Mouse (Mus musculus): ENCODE measurements around the gene Col4a2. TPM values are rescaled to one million over a fixed set of nuclear protein-coding genes. Genes with fewer than 3 reads are reported as not detected.

Gene Col4a2
- polyA plus RNA-seq, 1 experiment from 2014 or later, result 58.8 TPM

GRCm38 (mm10) chr8:11278101-11278611, 34.4 kb upstream of the Col4a2 start:
- peaks cover 5% of the 10 kb centered on the region; the same call in 1 of the 2 replicates for H3K36me3 ChIP-seq
- no peak overlapping the region for H3K9ac ChIP-seq
- no peak overlapping the region for H3K4me3 ChIP-seq
- no peaks in the 10 kb centered on the region for H3K27me3 ChIP-seq
- H3K4me2 ChIP-seq, result no peak overlapping the region
- WGBS, result 60% methylated on average over 4 of the region's 4 CpGs
- peaks cover 62% of the 10 kb centered on the region for H3K4me1 ChIP-seq
- no peaks in the 10 kb centered on the region for H3K9me3 ChIP-seq
- ATAC-seq (ENCODE audit: insufficient number of reproducible peaks, insufficient read depth, low FRiP score, low TSS enrichment, low read depth), result no peak
- peak overlapping the region; percentile 68 for H3K27ac ChIP-seq

DNA sequence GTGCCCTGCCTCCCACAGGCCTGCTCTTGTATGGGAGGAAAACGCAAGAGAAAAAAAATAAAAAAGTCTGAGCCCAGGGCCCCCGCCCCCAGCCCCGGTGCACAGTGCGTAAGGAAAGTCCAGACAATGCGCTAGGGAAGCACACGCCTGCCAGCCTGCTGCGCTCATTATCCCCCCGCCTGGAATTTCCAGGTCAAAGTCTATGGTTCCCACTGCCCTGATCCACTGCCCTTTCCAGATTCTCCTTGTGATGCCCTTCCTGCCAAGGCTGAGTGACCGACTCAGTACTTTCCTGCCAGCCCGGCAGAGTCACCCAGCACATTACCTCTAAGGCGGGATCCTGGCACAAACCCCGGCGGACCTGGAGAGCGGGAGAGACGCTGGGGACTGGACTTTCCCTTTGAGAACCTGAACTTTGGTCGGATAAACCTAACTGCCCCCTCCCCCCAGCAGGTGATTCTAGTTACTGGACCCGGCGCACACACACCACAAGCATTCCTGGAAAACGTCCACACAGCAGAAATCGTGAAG, 33.2 kb upstream of the Col4a2 start:
- H3K9me3 ChIP-seq, result no peaks in the 10 kb centered on the region
- H3K9ac ChIP-seq, result no peak overlapping the region
- ATAC-seq (ENCODE audit: insufficient number of reproducible peaks, insufficient read depth, low FRiP score, low TSS enrichment, low read depth), result no peak
- no peak overlapping the region for H3K4me3 ChIP-seq
- peaks cover 5% of the 10 kb centered on the region; the same call in 1 of the 2 replicates for H3K36me3 ChIP-seq
- no peak overlapping the region for H3K27ac ChIP-seq
- peak overlapping the region; percentile 26; the same call in 1 of the 2 replicates for H3K4me2 ChIP-seq
- H3K27me3 ChIP-seq, result no peaks in the 10 kb centered on the region
- H3K4me1 ChIP-seq, result peaks cover 68% of the 10 kb centered on the region
- WGBS, result 41% methylated on average over 20 of the region's 20 CpGs

GRCm38 (mm10) chr8:11280721-11281268, 31.8 kb upstream of the Col4a2 start:
- no peak overlapping the region for H3K27ac ChIP-seq
- H3K4me3 ChIP-seq, result no peak overlapping the region
- ATAC-seq (ENCODE audit: insufficient number of reproducible peaks, insufficient read depth, low FRiP score, low TSS enrichment, low read depth), result no peak
- WGBS, result 75% methylated on average over 10 of the region's 10 CpGs
- H3K27me3 ChIP-seq, result no peaks in the 10 kb centered on the region
- peaks cover 61% of the 10 kb centered on the region for H3K4me1 ChIP-seq
- peaks cover 5% of the 10 kb centered on the region; the same call in 1 of the 2 replicates for H3K36me3 ChIP-seq
- H3K9me3 ChIP-seq, result no peaks in the 10 kb centered on the region
- no peak overlapping the region for H3K9ac ChIP-seq
- no peak overlapping the region for H3K4me2 ChIP-seq

DNA sequence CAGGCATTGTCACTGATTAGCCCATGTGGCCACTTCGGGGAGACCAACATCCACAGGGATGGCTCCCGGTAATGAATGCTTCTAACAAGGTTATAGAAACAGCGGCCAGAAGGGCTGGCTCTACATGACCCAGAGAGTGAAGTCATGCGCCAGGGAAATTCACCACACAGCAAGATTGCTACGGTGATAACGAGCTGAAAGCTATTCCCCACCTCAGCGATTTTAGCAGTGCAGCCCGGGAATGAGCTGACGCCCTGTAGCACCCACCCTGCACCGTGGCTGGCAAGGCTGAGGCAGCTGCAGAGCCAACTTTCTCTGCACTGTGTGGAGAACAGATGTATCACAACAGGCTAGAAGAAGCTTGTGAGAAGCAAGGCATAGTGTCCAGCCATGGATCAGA, 30.5 kb upstream of the Col4a2 start:
- peaks cover 55% of the 10 kb centered on the region for H3K4me1 ChIP-seq
- no peak overlapping the region for H3K9ac ChIP-seq

DNA sequence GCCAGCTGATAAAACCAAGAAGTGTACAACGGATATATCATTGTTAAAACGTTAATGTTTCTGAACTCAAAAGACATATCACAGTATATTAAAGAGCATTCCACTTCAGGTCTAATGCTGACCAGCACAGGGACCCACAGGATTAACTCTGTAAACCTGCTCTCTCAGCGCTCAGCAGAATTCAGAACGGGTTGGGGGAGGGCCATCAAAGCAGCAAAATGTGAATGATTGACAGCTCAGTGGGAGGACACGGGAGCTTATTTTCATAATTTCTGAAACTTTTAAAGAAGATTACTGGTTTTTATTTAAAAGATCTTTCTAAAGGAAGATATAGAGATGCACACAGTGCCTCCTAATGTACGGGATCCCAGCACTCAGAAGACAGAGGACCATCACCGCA, 29.9 kb upstream of the Col4a2 start:
- Histone ChIP-seq H3K27ac (no peak overlapping the region), H3K4me2 (no peak overlapping the region), H3K27me3 (no peaks in the 10 kb centered on the region), H3K9ac (no peak overlapping the region), H3K9me3 (no peaks in the 10 kb centered on the region), H3K4me3 (no peak overlapping the region), H3K4me1 (peaks cover 51% of the 10 kb centered on the region), H3K36me3 (peaks cover 5% of the 10 kb centered on the region; the same call in 1 of the 2 replicates)
- ATAC-seq (ENCODE audit: insufficient number of reproducible peaks, insufficient read depth, low FRiP score, low TSS enrichment, low read depth), result no peak
- 82% methylated on average over 7 of the region's 7 CpGs for WGBS

More for the DNA sequence above, 30.5 kb upstream of the Col4a2 start:
- Histone ChIP-seq H3K4me2 (no peak overlapping the region), H3K27ac (no peak overlapping the region), H3K9me3 (no peaks in the 10 kb centered on the region), H3K36me3 (peaks cover 5% of the 10 kb centered on the region; the same call in 1 of the 2 replicates), H3K27me3 (no peaks in the 10 kb centered on the region), H3K4me3 (no peak overlapping the region)
- ATAC-seq (ENCODE audit: insufficient number of reproducible peaks, insufficient read depth, low FRiP score, low TSS enrichment, low read depth), result no peak
- 81% methylated on average over 10 of the region's 10 CpGs for WGBS

GRCm38 (mm10) chr8:11283217-11283616, 29.4 kb upstream of the Col4a2 start:
- Histone ChIP-seq H3K4me1 (peaks cover 48% of the 10 kb centered on the region), H3K27ac (peak overlapping the region; percentile 33; the same call in 1 of the 2 replicates), H3K27me3 (no peaks in the 10 kb centered on the region), H3K4me2 (no peak overlapping the region), H3K9ac (no peak overlapping the region), H3K4me3 (no peak overlapping the region), H3K36me3 (peaks cover 5% of the 10 kb centered on the region; the same call in 1 of the 2 replicates), H3K9me3 (no peaks in the 10 kb centered on the region)
- no peak for ATAC-seq (ENCODE audit: insufficient number of reproducible peaks, insufficient read depth, low FRiP score, low TSS enrichment, low read depth)
- 65% methylated on average over 10 of the region's 10 CpGs for WGBS

GRCm38 (mm10) chr8:11285437-11285836, 27.2 kb upstream of the Col4a2 start:
- peaks cover 42% of the 10 kb centered on the region for H3K4me1 ChIP-seq
- no peak overlapping the region for H3K9ac ChIP-seq
- peaks cover 5% of the 10 kb centered on the region; the same call in 1 of the 2 replicates for H3K36me3 ChIP-seq
- no peak overlapping the region for H3K4me3 ChIP-seq
- no peak for ATAC-seq (ENCODE audit: insufficient number of reproducible peaks, insufficient read depth, low FRiP score, low TSS enrichment, low read depth)
- no peaks in the 10 kb centered on the region for H3K27me3 ChIP-seq
- WGBS, result 69% methylated on average over 4 of the region's 4 CpGs
- H3K9me3 ChIP-seq, result no peaks in the 10 kb centered on the region
- no peak overlapping the region for H3K4me2 ChIP-seq
- H3K27ac ChIP-seq, result no peak overlapping the region

DNA sequence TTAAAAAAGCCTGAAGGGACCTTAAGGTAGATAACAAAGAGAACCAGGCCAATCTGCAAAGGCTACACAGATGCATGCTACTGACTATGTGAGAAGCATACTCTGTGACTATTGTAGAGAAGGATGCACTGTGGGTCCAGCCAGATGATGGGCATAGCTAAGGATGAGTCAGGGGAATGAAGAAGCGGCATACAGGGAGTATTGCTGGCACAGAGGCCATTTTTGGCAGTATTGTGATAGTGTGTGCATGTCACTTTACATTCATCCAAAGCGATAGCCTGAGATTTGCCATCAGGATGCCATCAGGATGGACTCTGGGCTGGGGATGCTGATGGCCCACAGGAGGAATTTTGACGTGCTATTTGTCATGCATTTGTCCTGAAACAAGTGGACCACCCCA, 25.5 kb upstream of the Col4a2 start:
- no peak for ATAC-seq (ENCODE audit: insufficient number of reproducible peaks, insufficient read depth, low FRiP score, low TSS enrichment, low read depth)
- no peak overlapping the region for H3K9ac ChIP-seq
- H3K27ac ChIP-seq, result no peak overlapping the region
- WGBS, result 74% methylated on average over 3 of the region's 3 CpGs
- no peak overlapping the region for H3K4me2 ChIP-seq
- peaks cover 51% of the 10 kb centered on the region for H3K4me1 ChIP-seq
- H3K27me3 ChIP-seq, result no peaks in the 10 kb centered on the region
- no peaks in the 10 kb centered on the region for H3K36me3 ChIP-seq
- no peaks in the 10 kb centered on the region for H3K9me3 ChIP-seq
- no peak overlapping the region for H3K4me3 ChIP-seq

GRCm38 (mm10) chr8:11288286-11288685, 24.3 kb upstream of the Col4a2 start:
- H3K4me1 ChIP-seq, result peaks cover 41% of the 10 kb centered on the region

GRCm38 (mm10) chr8:11290533-11290932, 22.1 kb upstream of the Col4a2 start:
- Histone ChIP-seq H3K9me3 (no peaks in the 10 kb centered on the region), H3K9ac (no peak overlapping the region), H3K4me1 (peaks cover 30% of the 10 kb centered on the region), H3K4me3 (no peak overlapping the region), H3K36me3 (peaks cover 2% of the 10 kb centered on the region; the same call in 1 of the 2 replicates), H3K4me2 (no peak overlapping the region), H3K27me3 (no peaks in the 10 kb centered on the region), H3K27ac (no peak overlapping the region)
- 10% methylated on average over 1 of the region's 1 CpGs for WGBS
- ATAC-seq (ENCODE audit: insufficient number of reproducible peaks, insufficient read depth, low FRiP score, low TSS enrichment, low read depth), result 0 out of 2 replicates have a peak, but pooled peaks have one; percentile 15

More at GRCm38 (mm10) chr8:11288286-11288685, 24.3 kb upstream of the Col4a2 start:
- H3K4me3 ChIP-seq, result no peak overlapping the region
- no peak overlapping the region for H3K4me2 ChIP-seq
- ATAC-seq (ENCODE audit: insufficient number of reproducible peaks, insufficient read depth, low FRiP score, low TSS enrichment, low read depth), result no peak
- no peaks in the 10 kb centered on the region for H3K9me3 ChIP-seq
- no peak overlapping the region for H3K27ac ChIP-seq
- H3K27me3 ChIP-seq, result no peaks in the 10 kb centered on the region
- 77% methylated on average over 6 of the region's 6 CpGs for whole genome bisulfite sequencing
- no peaks in the 10 kb centered on the region for H3K36me3 ChIP-seq
- no peak overlapping the region for H3K9ac ChIP-seq

DNA sequence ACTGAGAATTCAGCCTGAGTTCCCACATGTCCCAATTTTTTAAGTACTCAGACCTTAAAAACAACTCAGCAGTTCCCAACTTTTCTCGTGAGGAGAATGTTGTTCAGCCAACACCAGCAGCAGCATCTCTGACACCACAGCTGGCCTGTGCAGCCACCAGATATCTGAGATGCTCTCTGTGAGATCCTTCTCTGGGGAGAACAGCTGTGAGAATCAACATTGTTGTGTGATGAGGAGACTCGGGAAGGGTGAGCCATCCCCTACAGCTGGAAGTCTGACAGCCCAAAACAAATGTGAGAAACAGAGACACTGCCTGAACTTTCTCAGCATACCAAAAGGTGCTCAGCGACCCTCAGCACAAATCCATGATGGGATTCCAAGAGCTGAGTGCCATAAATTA, 20.0 kb upstream of the Col4a2 start:
- Histone ChIP-seq H3K4me1 (peaks cover 44% of the 10 kb centered on the region), H3K4me3 (no peak overlapping the region), H3K9ac (no peak overlapping the region), H3K9me3 (no peaks in the 10 kb centered on the region), H3K27me3 (no peaks in the 10 kb centered on the region), H3K27ac (no peak overlapping the region), H3K4me2 (no peak overlapping the region), H3K36me3 (peaks cover 2% of the 10 kb centered on the region; the same call in 1 of the 2 replicates)
- ATAC-seq (ENCODE audit: insufficient number of reproducible peaks, insufficient read depth, low FRiP score, low TSS enrichment, low read depth), result no peak
- WGBS, result 62% methylated on average over 3 of the region's 3 CpGs

Measured in embryonic facial prominence, embryonic 13.5 days (tissue).